Mouse (Mus musculus) thymus, postnatal 36 days (tissue): ENCODE results near the gene Hoxb9.

Experiments used
- DNase-seq, 2 experiments: peaks; one replicate each; pipeline ENCODE4 v3.0.0; 2022; ENCODE audit warnings: mixed read lengths in 2 of 2

Hoxb9 gene

DNA sequence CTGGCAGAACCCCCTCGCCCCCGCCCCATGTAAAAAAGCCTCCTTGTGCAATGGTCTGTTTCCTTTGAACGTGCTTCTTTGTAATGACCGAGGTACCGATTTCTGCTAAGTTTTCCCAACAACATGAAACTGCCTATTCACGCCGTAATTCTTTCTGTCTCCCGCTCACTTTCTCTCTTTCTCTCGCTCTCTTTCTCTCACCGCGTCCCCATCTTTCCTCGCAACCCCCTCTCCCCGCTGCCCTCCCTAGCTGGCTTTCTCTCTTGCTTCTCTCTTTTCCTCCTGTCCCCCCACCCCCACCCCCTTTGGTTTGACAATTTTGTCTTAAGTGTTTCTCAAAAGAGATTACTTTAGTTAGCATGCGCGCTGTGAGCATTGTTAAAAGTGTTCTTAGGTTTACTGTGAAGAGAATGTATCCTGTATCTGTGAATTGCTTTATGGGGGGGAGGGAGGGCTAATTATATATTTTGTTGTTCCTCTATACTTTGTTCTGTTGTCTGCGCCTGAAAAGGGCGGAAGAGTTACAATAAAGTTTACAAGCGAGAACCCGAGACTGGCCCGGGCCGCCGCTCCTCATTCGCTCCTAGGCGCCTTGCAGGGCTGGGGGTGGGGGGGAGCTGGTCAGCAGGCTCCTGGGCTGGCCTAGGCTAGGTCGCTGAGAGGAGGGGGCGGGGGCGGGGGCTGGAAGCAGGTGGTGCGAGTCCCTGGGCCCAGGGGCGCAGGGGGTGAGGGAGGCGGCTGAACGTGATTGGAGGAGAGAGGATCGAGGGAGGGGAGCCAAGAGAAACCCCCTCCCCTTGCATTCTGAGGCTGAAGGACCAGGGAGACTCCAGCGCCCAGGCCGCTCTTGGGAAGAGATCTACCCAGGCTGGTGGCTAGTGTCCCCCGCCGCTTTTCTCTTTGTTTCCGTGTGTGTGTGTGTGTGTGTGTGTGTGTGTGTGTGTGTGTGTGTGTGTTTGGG lies 13.8 kb downstream of the Hoxb9 start:
- no peak for DNase-seq

DNA sequence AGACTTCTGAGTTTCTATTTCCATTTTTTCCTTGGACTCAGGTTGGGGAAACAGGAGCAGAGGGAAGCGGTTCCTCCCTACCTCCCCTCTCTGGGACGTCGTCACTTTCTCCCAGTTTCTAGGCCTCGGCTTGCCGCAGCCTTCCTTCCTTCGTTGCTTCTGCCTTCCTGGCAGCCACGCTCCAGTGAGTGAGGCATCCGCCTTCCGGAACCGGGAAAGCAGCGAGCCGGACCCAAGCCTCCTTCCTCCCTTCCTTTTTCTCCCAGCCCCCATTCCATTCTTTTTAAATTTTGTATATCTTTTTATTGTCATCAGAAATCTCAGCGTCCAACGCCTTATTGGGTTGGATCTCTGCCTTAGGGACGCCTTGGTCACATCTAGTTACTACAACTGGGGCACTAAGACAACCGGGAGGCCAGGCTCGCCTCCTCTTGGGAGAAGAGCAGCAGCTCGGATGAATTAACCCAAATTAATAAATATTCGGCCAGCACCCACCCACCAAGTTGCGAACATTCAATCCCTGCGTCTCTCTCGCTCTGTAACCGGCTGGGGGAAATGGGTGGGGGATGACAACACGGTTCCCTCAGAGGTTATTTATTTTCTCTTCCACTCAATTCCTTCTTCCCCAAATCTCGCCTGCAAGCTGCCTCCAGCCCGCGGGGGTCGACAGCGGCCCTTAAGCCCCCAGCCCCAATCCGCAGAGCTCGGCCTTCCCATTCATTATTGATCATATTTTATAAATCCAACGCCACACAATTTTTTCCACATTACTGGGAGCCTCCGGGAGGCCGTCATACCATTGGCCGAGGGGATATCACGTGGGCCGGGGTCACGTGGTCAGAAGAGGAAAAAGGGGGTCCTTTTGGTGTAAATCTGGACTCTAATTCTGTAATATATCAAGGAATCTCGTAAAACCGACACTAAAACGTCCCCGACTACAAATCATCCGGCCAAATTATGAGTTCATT lies 14.8 kb downstream of the Hoxb9 start, which contains the start of gene Hoxb7:
Hoxb7 (plus strand) TSS at position 853 of the 968 bp plus-strand sequence.
- DNase-seq, result no peak

DNA sequence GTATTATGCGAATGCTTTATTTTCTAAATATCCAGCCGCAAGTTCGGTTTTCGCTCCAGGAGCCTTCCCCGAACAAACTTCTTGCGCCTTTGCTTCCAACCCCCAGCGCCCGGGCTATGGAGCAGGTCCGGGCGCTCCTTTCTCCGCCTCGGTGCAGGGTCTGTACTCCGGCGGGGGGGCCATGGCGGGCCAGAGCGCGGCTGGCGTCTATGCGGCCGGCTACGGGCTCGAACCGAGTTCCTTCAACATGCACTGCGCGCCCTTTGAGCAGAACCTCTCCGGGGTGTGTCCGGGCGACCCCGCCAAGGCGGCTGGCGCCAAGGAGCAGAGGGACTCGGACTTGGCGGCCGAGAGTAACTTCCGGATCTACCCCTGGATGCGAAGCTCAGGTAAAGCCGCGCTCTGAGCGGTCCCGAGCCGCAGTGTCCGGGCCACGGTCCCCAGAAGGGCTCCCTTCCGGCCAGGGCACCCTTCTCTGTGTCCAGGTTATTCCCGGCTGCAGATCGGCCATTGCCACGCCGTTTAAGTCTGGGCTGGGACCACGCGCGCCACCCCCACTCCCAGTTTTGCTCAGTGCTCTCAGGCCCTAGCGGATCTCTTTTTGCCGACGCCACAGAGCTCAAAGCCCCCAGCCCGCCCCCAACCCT lies 15.6 kb downstream of the Hoxb9 start:
- DNase-seq, result no peak

DNA sequence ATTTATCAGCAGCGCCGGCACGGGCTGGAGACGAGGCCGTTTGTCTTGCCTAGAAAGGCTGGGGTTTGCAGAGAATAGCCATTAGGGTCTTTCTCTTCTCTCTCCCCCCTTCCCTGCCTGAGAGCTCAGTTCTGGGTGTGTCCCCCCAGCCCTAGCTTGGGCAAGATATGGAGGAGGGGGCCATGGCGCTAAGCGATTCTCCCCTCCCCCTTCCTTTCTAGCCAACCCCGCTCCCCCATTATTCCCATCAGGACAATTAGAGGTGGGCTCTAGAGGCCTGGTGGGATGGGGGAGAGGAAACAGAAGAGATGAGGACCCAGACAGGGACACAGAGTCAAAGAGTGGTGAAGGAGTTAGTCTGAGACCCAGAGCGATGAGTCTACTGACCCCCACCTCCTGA lies 16.2 kb downstream of the Hoxb9 start:
- DNase-seq, result no peak

DNA sequence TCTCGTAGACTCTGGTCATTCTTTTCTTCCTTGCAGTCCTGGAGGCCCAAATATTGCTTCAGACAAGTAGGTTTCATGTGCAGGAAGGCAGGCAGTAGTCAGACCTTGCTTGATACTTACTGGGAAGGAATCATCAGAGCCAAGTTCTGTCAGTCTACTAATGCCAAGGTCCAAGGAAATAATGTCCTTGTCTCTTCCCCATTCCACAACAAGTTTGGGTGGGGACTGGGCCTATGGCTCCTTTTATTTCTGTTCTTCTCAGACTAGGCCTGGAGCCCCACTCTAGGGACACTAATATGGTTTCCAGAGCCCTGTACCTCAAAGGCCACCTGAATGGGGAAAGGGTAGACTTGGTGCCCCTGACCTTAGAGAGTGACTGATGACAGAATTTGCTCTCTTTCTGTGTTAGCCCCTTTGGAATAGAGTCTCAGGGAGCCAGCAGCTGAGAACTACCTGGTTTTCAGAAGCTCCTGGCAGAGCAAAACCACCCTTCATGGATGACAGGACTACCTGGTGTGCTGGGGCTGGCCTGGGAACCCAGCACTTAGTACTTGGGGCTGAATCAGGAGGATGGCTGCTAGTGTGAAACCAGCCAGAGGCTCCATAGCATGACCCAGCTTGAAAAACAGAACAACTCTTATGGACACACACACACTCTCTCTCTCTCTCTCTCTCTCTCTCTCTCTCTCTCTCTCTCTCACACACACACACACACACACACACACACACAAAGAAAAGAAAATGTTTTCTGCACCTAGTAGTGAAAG lies 17.4 kb downstream of the Hoxb9 start:
- no peak for DNase-seq

DNA sequence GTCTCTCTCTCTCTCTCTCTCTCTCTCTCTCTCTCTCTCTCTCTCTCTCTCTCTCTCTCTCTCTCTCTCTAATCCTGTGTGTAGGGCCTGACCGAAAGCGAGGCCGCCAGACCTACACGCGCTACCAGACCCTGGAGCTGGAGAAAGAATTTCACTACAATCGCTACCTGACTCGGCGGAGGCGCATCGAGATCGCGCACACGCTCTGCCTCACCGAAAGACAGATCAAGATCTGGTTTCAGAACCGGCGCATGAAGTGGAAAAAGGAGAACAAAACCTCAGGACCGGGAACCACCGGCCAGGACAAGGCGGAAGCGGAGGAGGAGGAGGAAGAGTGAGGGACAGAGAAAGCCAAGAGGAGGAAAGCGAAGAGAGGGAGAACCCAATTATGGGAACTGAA lies 18.0 kb downstream of the Hoxb9 start:
- no peak for DNase-seq

DNA sequence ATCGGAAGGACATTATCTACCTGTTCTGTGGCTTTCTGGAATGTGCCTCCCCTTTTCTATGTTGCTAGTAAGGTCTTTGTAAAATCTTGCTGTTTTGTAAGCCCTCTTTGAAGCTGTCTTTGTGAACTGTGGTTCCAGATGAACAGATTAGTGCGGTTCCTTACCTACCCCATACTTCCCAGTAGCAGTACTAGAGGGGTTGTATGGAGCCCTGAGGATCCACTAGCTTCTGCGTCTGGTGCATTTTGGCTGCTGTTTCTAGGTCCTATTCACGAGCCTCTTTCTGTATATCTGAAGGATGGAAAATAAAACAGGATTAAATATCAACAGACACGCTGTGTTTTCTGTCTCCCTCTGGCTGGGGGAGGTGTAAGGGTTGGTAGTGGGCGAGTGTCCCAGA lies 18.6 kb downstream of the Hoxb9 start:
- DNase-seq, result no peak

DNA sequence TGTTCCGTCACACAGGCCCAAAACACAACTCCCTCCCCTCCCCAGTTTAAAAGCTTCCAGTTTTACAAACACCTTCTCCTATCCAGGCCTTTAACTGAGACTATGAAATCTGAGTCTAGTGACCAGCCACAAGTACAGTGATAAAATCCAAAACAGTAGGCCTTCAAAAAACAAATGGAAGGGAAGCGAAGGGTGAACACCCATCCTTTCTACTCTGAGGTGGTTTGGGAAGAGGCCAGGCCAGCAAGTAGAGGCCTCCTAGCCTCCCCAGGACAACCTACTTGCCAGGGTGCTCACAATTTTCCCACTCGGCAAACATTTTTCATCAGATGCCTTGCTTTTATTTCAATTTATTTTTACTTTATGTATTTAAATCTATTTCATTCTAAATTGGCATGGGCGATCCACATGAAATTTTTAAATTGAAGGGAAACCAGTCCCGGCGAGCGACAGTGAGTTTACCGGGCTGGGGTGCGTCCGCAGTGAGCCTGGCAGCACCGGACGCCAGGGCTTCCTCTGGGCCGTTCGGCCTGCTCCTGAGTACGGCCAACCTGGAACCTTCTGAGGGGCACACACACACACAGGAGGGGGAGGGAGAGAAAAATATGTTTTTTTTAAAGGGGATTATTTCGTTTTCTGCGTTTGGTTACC lies 19.6 kb downstream of the Hoxb9 start:
- DNase-seq, result no peak

DNA sequence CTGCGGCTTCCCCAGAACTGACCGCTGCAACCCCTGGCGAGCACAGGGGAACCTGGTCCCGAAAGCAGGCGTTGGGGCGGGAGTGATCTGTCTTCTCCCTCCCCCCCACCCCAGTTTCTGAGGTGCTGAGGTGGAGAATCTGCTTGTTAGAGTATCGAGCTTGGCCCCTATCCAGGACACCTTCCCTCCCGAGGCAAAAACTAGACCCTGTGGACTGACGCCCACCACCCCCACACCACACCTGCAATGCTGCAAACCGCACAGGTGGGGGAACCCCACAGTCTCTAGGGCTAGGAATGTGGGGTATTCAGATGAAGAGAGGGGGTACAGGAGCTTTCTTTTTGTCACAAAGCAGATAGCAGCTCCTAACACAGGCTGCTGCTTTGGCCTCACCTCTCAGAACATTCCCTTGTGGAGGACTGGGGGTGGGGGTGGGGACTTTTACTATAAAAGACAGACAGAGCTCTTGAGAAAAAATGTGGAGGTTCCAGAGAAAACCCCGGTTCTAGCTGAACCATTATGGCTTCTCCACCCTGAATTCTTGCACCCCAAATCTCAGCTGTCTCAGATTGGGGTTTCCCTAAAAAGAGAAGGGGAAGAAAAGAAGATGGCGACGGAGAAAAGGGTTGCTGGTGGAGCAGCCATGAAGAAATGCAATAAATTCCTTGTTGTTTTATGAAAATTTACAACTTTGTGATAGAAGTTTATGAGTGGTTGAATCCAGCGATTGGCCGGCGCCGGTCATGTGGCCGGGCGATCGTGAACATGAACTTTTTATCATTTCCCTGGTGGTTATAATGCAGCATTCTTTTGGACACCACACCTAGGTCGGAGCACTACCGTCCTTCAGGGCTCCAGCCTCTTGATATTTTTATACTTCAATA lies 20.7 kb downstream of the Hoxb9 start, which contains the start of gene Hoxb6:
Hoxb6 (plus strand) TSS at position 796 of the 884 bp plus-strand sequence.
- no peak for DNase-seq

DNA sequence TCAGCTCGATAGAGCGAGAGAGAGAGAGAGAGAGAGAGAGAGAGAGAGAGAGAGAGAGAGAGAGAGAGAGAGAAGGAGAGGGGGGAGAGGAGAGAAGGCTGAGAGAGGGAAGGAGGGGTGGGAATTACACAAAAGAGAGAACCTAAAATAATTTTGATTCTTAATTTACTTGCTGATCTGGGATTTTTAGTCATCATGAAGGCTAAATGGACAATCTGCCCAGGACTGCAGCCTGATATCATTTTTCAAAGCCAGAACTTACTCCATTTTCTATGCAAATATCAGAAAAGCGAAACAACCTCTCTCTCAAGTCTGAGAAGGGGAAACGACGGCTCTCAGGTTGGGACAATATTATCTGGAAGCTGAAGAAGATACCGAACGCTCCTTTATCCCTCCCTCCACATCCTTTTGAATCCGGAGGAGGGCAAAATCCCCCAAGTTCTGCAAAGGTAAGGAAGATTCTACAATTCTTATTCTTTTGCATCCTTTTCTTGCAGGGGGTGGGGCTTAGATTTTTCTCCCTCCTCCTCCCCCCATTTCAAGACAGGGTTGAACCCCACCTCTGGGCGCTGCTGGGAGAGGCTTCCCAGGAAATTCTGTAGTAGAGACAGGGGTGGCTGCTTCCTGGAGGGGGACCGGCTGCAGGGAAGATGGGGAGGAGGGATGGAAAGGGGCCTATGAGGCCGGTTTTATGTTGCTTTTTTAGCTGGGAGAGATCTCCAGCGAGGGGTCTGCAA lies 21.5 kb downstream of the Hoxb9 start:
- no peak for DNase-seq

DNA sequence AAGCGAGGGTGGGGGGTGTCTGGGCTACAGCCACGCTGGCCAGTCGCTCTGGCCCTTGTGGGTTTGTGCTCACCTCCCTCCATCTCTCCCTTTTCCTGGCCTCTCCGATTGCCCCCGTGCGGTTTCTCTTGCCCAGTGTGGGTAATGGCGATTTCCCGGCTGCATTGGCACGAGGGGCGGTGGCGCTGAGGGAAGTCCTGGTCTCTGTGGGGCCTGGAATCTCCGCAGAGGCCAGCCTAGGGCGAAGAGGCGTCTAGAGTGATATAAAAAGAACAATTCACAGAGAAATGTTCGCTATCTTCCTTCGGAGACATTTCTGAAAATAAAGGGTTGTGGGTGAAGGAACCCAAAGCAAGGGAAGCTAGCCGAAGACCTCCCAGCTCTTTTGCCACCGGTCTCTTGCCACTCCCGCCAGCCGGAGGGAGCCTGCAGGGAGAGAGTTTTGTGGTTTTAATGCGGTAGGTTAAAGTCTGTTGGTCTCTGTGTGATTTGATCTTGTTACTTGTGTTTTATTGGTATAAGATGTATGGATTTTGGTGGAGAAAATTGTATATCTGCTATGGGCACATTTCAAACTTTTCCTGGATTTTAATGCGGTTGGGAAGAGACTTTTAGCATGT lies 22.2 kb downstream of the Hoxb9 start:
- DNase-seq, result no peak

DNA sequence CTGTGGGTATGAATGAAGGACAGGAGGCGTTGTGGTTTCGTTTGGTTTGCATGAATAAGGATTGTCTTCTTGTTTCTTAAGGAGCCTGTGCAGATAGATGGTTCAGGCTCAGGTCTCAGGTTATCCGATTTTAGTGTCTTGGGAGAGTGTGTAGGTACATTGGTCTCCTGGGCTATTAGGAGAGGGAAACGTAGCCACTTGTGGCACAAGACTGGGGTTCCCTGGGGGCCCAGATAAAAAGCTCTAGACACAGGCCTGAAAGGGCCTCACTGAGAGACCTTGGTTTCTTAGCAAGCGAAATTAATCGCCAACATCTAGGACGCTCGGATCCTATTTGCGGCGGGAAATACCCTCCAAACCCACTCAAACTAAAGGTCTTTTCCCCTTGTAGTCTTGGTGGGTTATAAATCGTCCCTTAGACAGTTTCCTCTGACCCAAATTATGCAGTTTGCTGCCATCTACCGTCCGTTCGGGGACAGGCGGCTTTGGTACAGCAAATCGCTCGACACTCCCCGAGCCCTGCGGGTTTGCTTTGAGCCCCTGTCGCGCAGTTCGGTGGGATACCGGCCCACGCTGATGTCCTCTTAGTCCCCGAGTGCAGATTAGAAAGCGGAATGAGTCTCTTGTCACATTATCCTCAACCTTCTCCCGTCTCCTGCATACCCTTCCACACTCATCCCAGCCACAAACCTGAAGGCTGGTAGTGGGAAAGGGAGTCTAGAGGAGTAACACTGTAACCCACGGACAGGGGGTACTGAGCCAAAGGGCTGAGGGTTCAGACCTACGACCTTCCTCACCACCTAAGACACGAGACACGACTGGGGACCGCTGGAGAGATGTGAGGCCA lies 23.2 kb downstream of the Hoxb9 start:
- peak; percentile 70 to 77 for DNase-seq

DNA sequence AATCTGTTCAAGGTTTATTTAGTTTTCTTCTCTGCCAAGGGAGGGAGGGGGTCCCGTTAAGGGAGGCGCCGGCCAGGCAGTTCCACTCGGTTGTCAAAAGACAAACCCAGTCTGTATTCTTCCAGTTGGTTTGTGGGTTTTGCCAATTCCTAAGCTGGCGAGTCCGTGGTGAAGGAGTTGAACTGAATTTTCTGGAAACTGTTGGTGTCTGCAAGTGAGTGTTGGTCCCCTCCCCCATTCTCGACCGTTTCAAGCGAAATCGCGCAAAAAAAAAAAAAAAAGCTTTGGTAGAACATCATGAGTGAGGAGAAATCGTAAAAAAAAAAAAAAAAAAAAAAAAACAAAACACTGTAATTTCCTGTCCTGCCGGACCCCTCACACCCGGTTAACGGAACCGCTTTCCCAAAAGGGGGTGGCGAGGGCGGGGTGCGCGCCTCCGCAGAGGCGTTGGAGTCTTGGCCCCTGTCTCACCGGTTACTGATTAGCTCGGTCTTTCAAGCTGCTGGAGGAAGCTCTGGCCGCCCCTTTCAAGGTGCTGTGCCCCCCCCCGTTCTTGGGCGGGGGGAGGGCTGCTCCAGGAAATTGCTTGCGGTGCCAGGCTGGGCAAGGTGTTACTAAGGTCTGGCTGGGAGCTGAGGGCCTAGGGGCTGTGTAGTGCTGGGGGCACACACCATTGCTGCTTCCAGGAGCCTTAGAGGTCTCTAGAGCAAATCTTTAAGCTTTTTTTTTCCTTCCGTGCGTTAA lies 24.0 kb downstream of the Hoxb9 start:
- no peak for DNase-seq

DNA sequence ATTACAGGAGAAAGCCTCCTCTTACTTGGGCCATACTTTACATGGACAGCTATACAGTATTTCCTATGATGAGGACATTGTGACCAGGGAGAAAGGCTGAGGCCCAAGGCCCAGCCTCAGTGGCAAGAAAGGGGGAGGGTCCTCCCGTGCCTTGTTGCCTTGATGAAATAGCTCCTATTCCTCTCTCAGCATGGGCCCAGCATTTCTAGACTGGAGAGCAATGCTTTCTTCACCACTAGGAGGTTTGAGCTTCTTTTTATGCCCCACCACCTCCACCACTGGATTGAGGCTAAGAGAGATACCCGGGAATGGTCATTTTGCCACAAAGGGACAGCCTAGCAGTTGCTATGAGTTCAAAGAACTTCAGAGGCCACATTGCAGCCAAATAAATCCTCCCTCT lies 25.7 kb downstream of the Hoxb9 start:
- no peak for DNase-seq

DNA sequence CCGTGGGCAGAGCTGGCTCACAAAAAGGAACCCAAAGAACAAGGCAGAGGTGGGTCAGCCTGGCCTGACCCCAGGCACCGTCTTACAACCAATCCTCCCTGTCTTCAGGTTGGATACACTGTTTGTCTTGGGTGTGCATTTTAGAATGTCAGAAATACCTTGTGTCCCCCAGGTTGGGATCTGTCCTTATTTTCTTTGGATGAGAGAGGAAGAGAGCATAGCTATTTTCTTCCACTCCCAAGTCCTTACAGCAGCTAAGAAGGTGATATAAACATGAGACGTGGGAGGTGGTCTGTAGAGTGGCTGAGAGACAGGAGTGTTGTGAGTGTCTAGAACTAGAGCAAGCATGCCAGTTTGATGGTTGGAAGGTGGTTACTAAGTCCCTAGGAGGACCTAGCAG lies 26.2 kb downstream of the Hoxb9 start:
- no peak for DNase-seq

DNA sequence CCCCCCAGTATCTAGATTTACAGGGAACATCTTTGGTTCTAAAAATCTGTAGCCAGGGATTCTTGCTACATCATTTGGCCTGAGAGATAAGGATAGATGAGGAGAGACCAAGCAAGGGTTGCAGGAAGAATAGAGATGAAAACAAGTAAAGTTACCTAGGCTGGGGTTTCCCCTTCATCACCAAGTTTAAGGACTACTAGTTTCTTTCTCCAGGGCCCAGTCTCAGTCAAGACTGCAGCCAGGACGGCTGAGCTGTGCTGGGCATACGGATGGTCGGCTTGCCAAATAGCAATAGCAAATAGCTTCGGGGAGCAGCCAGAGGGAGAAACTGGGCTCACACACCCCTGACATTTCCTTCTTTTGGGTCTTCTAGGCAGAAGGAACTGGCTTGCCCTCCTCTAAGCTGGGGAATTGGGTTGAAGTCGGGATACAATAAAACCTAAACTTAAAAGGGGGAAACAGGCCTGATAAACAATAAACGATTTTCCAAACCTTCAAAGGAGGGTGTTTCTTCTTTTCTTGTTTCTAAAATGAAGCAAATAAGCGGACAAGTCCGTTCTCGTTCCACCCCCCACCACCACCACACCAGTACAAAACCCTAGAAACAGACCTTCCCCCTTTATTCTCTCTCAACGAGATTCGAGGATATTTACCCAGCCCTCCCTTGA lies 26.8 kb downstream of the Hoxb9 start:
- no peak for DNase-seq
